Mouse (Mus musculus) lung, embryonic 16.5 days (tissue): ENCODE measurements around the gene Dok5. TPM values are rescaled to one million over a fixed set of nuclear protein-coding genes. Genes with fewer than 3 reads are reported as not detected.

Source experiments
- ATAC-seq: fragments of 200-750 bp; cut with Nextera tagmentation; 2 replicates; pipeline ENCODE4 v1.8.0; 2017; ENCODE audit warnings: low read depth, mild to moderate bottlenecking, moderate library complexity
- H3K27ac ChIP-seq: fragments of 300-500 bp; sonication (generic); 2 replicates; pipeline ENCODE4 v1.5.1; 2014; ENCODE audit warnings: mild to moderate bottlenecking, control low read depth, low read length
- H3K27me3 ChIP-seq: fragments of 300-500 bp; sonication (generic); 2 replicates; pipeline ENCODE4 v1.6.1; 2014; ENCODE audit warnings: low read depth, low read length, mixed read lengths; ENCODE audit not compliant: control insufficient read depth, insufficient read depth
- H3K36me3 ChIP-seq: fragments of 300-500 bp; sonication (generic); 2 replicates; pipeline ENCODE4 v1.6.1; 2014; ENCODE audit warnings: low read length; ENCODE audit not compliant: control insufficient read depth, insufficient read depth
- H3K4me1 ChIP-seq: fragments of 300-500 bp; sonication (generic); replicated peaks from 2 replicates; pipeline ENCODE4 v1.6.1; 2014; ENCODE audit warnings: low read length, mixed read lengths; ENCODE audit not compliant: control insufficient read depth, insufficient read depth
- H3K4me2 ChIP-seq: fragments of 300-500 bp; sonication (generic); 2 replicates; pipeline ENCODE4 v1.6.1; 2014; ENCODE audit warnings: low read depth, low read length, control low read depth
- H3K4me3 ChIP-seq: fragments of 300-500 bp; sonication (generic); 2 replicates; pipeline ENCODE4 v1.5.1; 2014; ENCODE audit warnings: mild to moderate bottlenecking, low read length, control low read depth
- H3K9ac ChIP-seq: fragments of 300-500 bp; sonication (generic); 2 replicates; pipeline ENCODE4 v1.6.1; 2014; ENCODE audit warnings: low read length, control low read depth
- H3K9me3 ChIP-seq: fragments of 300-500 bp; sonication (generic); 2 replicates; pipeline ENCODE4 v1.6.1; 2016; ENCODE audit warnings: low read length; ENCODE audit not compliant: control insufficient read depth
- WGBS: fragments of 180-500 bp; shearing (Covaris S2); extraction: QIAGEN DNeasy Blood & Tissue Kit; methylation state at CpG from one replicate; pipeline ENCODE4 v1.1.7; 2014; 5-methylcytosine and 5-hydroxymethylcytosine counted together
- polyA plus RNA-seq: library from polyadenylated mRNA; unstranded; fragments of >200 nt; fragmentation: Nextera tagmentation; extraction: Ambion mirVana; gene quantifications from 2 replicates; pipeline ENCODE4 v1.2.1, GENCODE M21; 2015

Gene Dok5
- polyA plus RNA-seq, 1 experiment from 2014 or later: 1.9 TPM

GRCm38 (mm10) chr2:170856085-170856484 lies 124.5 kb downstream of the Dok5 start:
- Histone ChIP-seq H3K4me1 (peaks cover 2% of the 10 kb centered on the region; the same call in 1 of the 2 replicates), H3K27ac (peak overlapping the region; percentile 36), H3K4me3 (no peak overlapping the region), H3K9me3 (no peaks in the 10 kb centered on the region), H3K36me3 (no peaks in the 10 kb centered on the region), H3K4me2 (no peak overlapping the region), H3K27me3 (no peaks in the 10 kb centered on the region), H3K9ac (no peak overlapping the region)
- WGBS: 27% methylated on average over 5 of the region's 5 CpGs
- peak; percentile 82 for ATAC-seq

- Histone ChIP-seq H3K27ac (no peak overlapping the region), H3K4me3 (no peak overlapping the region), H3K4me2 (no peak overlapping the region), H3K9me3 (no peaks in the 10 kb centered on the region), H3K9ac (no peak overlapping the region), H3K27me3 (no peaks in the 10 kb centered on the region), H3K4me1 (peaks cover 2% of the 10 kb centered on the region; the same call in 1 of the 2 replicates), H3K36me3 (no peaks in the 10 kb centered on the region)
- WGBS: 36% methylated on average over 7 of the region's 7 CpGs
- no peak for ATAC-seq
Measured at GRCm38 (mm10) chr2:170857507-170857906, 125.9 kb downstream of the Dok5 start.

- Histone ChIP-seq H3K4me1 (peaks cover 2% of the 10 kb centered on the region; the same call in 1 of the 2 replicates), H3K27me3 (no peaks in the 10 kb centered on the region), H3K9me3 (no peaks in the 10 kb centered on the region), H3K4me2 (no peak overlapping the region), H3K27ac (no peak overlapping the region), H3K9ac (no peak overlapping the region), H3K4me3 (no peak overlapping the region), H3K36me3 (no peaks in the 10 kb centered on the region)
- WGBS: 37% methylated on average over 3 of the region's 3 CpGs
- ATAC-seq: no peak
Measured at GRCm38 (mm10) chr2:170858640-170859039, 127.0 kb downstream of the Dok5 start.

- no peaks in the 10 kb centered on the region for H3K36me3 ChIP-seq
- no peak overlapping the region for H3K9ac ChIP-seq
- H3K4me2 ChIP-seq: no peak overlapping the region
- no peak for ATAC-seq
- no peaks in the 10 kb centered on the region for H3K27me3 ChIP-seq
- H3K27ac ChIP-seq: no peak overlapping the region
- H3K4me3 ChIP-seq: no peak overlapping the region
- no peaks in the 10 kb centered on the region for H3K9me3 ChIP-seq
- WGBS: 63% methylated on average over 4 of the region's 4 CpGs
- H3K4me1 ChIP-seq: peaks cover 2% of the 10 kb centered on the region; the same call in 1 of the 2 replicates
Measured at GRCm38 (mm10) chr2:170860576-170860975, 129.0 kb downstream of the Dok5 start.

- Histone ChIP-seq H3K4me2 (no peak overlapping the region), H3K27ac (no peak overlapping the region), H3K9ac (no peak overlapping the region), H3K4me1 (no peaks in the 10 kb centered on the region), H3K4me3 (no peak overlapping the region), H3K27me3 (no peaks in the 10 kb centered on the region), H3K9me3 (no peaks in the 10 kb centered on the region), H3K36me3 (no peaks in the 10 kb centered on the region)
- ATAC-seq: no peak
- WGBS: 53% methylated on average over 9 of the region's 9 CpGs
Measured at GRCm38 (mm10) chr2:170862799-170863198, 131.2 kb downstream of the Dok5 start.

- H3K4me1 ChIP-seq: no peaks in the 10 kb centered on the region
- H3K9me3 ChIP-seq: no peaks in the 10 kb centered on the region
- no peak overlapping the region for H3K4me3 ChIP-seq
- no peak overlapping the region for H3K27ac ChIP-seq
- H3K4me2 ChIP-seq: no peak overlapping the region
- no peaks in the 10 kb centered on the region for H3K27me3 ChIP-seq
- H3K36me3 ChIP-seq: no peaks in the 10 kb centered on the region
- 87% methylated on average over 10 of the region's 10 CpGs for WGBS
- no peak for ATAC-seq
- no peak overlapping the region for H3K9ac ChIP-seq
Measured at GRCm38 (mm10) chr2:170863201-170863600, 131.6 kb downstream of the Dok5 start.

- WGBS: 80% methylated on average over 5 of the region's 5 CpGs
- Histone ChIP-seq H3K4me2 (no peak overlapping the region), H3K9ac (no peak overlapping the region), H3K9me3 (no peaks in the 10 kb centered on the region), H3K27me3 (no peaks in the 10 kb centered on the region), H3K4me3 (no peak overlapping the region), H3K27ac (no peak overlapping the region), H3K4me1 (no peaks in the 10 kb centered on the region), H3K36me3 (no peaks in the 10 kb centered on the region)
- no peak for ATAC-seq
Measured at GRCm38 (mm10) chr2:170864043-170864442, 132.4 kb downstream of the Dok5 start.

- no peaks in the 10 kb centered on the region for H3K4me1 ChIP-seq
- no peaks in the 10 kb centered on the region for H3K36me3 ChIP-seq
- no peak for ATAC-seq
- 72% methylated on average over 6 of the region's 6 CpGs for WGBS
- H3K9ac ChIP-seq: no peak overlapping the region
- H3K4me2 ChIP-seq: no peak overlapping the region
- no peak overlapping the region for H3K4me3 ChIP-seq
- no peaks in the 10 kb centered on the region for H3K9me3 ChIP-seq
- no peak overlapping the region for H3K27ac ChIP-seq
- H3K27me3 ChIP-seq: no peaks in the 10 kb centered on the region
Measured at GRCm38 (mm10) chr2:170864820-170865219, 133.2 kb downstream of the Dok5 start.

GRCm38 (mm10) chr2:170870566-170870965 lies 139.0 kb downstream of the Dok5 start:
- H3K9me3 ChIP-seq: no peaks in the 10 kb centered on the region
- H3K4me2 ChIP-seq: no peak overlapping the region
- no peak overlapping the region for H3K4me3 ChIP-seq
- H3K36me3 ChIP-seq: no peaks in the 10 kb centered on the region
- no peak for ATAC-seq
- H3K27me3 ChIP-seq: no peaks in the 10 kb centered on the region
- H3K9ac ChIP-seq: no peak overlapping the region
- H3K4me1 ChIP-seq: no peaks in the 10 kb centered on the region
- WGBS: 72% methylated on average over 15 of the region's 15 CpGs
- H3K27ac ChIP-seq: no peak overlapping the region

- no peaks in the 10 kb centered on the region for H3K9me3 ChIP-seq
- H3K4me3 ChIP-seq: no peak overlapping the region
- H3K36me3 ChIP-seq: no peaks in the 10 kb centered on the region
- ATAC-seq: no peak
- H3K27ac ChIP-seq: no peak overlapping the region
- WGBS: 74% methylated on average over 3 of the region's 3 CpGs
- H3K27me3 ChIP-seq: no peaks in the 10 kb centered on the region
- no peak overlapping the region for H3K9ac ChIP-seq
- no peak overlapping the region for H3K4me2 ChIP-seq
- no peaks in the 10 kb centered on the region for H3K4me1 ChIP-seq
Measured at GRCm38 (mm10) chr2:170871469-170871868, 139.9 kb downstream of the Dok5 start.
